In genomic region chr7:80631405-80631804, GRCm38 (mm10) we compare ENCODE assay signal across 18 mouse cellular contexts. TPM values are rescaled to one million over a fixed set of nuclear protein-coding genes. Genes with fewer than 3 reads are reported as not detected.
DNase-seq lines count a peak whose midpoint lies in the region; ATAC-seq and TF ChIP-seq lines count a peak whose summit lies in the region.
"Had no signal": no experiment of that assay in that cellular context is flagged by ENCODE, and none has a peak within 500 bp of the region (broad histone marks: within the 10 kb centered on the region; RNA-seq: fewer than 3 reads in every experiment).

No protein-coding gene starts in this region.

- TF ChIP-seq CTCF in layer of hippocampus, adult 2 months (conservative IDR thresholded peaks at IDR 0.05), result no peak

- peak; percentile 31 for DNase-seq in cerebellum, adult 9-11 months
- no peak for DNase-seq in cerebellum, adult 11 months
- DNase-seq in layer of hippocampus, adult 2 months (ENCODE audit: low spot score in 2 of 2), result no peak
- DNase-seq in layer of hippocampus, adult 11-12 months (ENCODE audit: low spot score), result no peak
- peak; percentile 54 for DNase-seq in thymus, postnatal 0 days (ENCODE audit: low spot score)
- DNase-seq in cerebellum, postnatal 14 days, result no peak
- no peak for DNase-seq in layer of hippocampus, adult 9-11 months
- DNase-seq: forebrain, postnatal 0 days; gastrocnemius, postnatal 10 days; kidney, adult 9 months; layer of hippocampus, postnatal 36 days; lung, postnatal 10 days; spleen, adult 18-20 months had no signal

- peak; percentile 64 for ATAC-seq in granulocyte monocyte progenitor cell, adult 5-6 weeks (replicated peaks; ENCODE audit: poor library complexity, severe bottlenecking)
- ATAC-seq: forebrain, postnatal 0 days had no signal

- peak overlapping the region; percentile 28; the same call in 1 of the 2 replicates for H3K27ac ChIP-seq in layer of hippocampus, adult 2 months
- H3K27ac ChIP-seq: heart, embryonic 15.5 days; midbrain, embryonic 12.5 days; neural tube, embryonic 13.5 days; stomach, postnatal 0 days had no signal

- no peak overlapping the region for H3K4me3 ChIP-seq in layer of hippocampus, adult 2 months
- H3K4me3 ChIP-seq: heart, embryonic 15.5 days; midbrain, embryonic 12.5 days; neural tube, embryonic 13.5 days had no signal

RNA-seq across cellular contexts. Expression of gene Crtc3, which starts 57.3 kb away (rescaled TPM):
- total RNA-seq in layer of hippocampus, adult 2 months (2021), result 10 to 100 TPM; 21.0 to 24.4 TPM
- 21.7 and 33.0 TPM in 2 replicates for total RNA-seq in granulocyte monocyte progenitor cell, adult 5-6 weeks (2014; fragmentation: Nextera tagmentation)
- 6.2 and 6.8 TPM in 2 replicates for total RNA-seq in granulocyte monocyte progenitor cell, adult 5-6 weeks (2017)
- polyA plus RNA-seq in thymus, postnatal 0 days (2015; fragmentation: Nextera tagmentation; extraction: Ambion mirVana), result 18.8 and 19.0 TPM in 2 replicates

Comparison
In these comparisons a context has a peak if more than half of its experiments do, and no peak if none do; other contexts are left out.
1. DNase-seq: peak in cerebellum, adult 9-11 months (single experiment) and thymus, postnatal 0 days (single experiment); none in cerebellum, adult 11 months (single experiment), layer of hippocampus, adult 2 months (0 of 2), layer of hippocampus, adult 11-12 months (single experiment), cerebellum, postnatal 14 days (0 of 2) and layer of hippocampus, adult 9-11 months (single experiment).